Mouse (Mus musculus) intestine, embryonic 14.5 days (tissue): ENCODE results near the gene Htra1. TPM values are rescaled to one million over a fixed set of nuclear protein-coding genes. Genes with fewer than 3 reads are reported as not detected.

ENCODE experiments used
- ATAC-seq: fragments of 200-750 bp; cut with Nextera tagmentation; replicated peaks from 2 replicates; pipeline ENCODE4 v1.8.0; 2017; ENCODE audit warnings: low read depth, moderate number of reproducible peaks, moderate TSS enrichment, moderate library complexity; ENCODE audit not compliant: low FRiP score, low TSS enrichment
- DNase-seq: peaks from one replicate; pipeline ENCODE4 v3.0.0-alpha.2; 2018; ENCODE audit warnings: low spot score
- H3K27ac ChIP-seq: fragments of 300-500 bp; sonication (generic); 2 replicates; pipeline ENCODE4 v1.5.1; 2014; ENCODE audit warnings: low read depth, mild to moderate bottlenecking, control low read depth
- H3K27me3 ChIP-seq: fragments of 300-500 bp; sonication (generic); replicated peaks from 2 replicates; pipeline ENCODE4 v1.6.1; 2014; ENCODE audit warnings: low read length, control low read depth; ENCODE audit not compliant: control insufficient read depth, insufficient read depth
- H3K36me3 ChIP-seq: fragments of 300-500 bp; sonication (generic); 2 replicates; pipeline ENCODE4 v1.6.1; 2014; ENCODE audit warnings: low read length, control low read depth; ENCODE audit not compliant: control insufficient read depth, insufficient read depth
- H3K4me1 ChIP-seq: fragments of 300-500 bp; sonication (generic); replicated peaks from 2 replicates; pipeline ENCODE4 v1.6.1; 2014; ENCODE audit warnings: low read length, control low read depth, mixed read lengths; ENCODE audit not compliant: control insufficient read depth, insufficient read depth
- H3K4me2 ChIP-seq: fragments of 300-500 bp; sonication (generic); 2 replicates; pipeline ENCODE4 v1.6.1; 2014; ENCODE audit warnings: low read length
- H3K4me3 ChIP-seq: fragments of 300-500 bp; sonication (generic); 2 replicates; pipeline ENCODE4 v1.5.1; 2014; ENCODE audit warnings: low read depth, low read length, control low read depth, mixed read lengths
- H3K9ac ChIP-seq: fragments of 300-500 bp; sonication (generic); 2 replicates; pipeline ENCODE4 v1.6.1; 2014; ENCODE audit warnings: mild to moderate bottlenecking, low read length
- H3K9me3 ChIP-seq: fragments of 300-500 bp; sonication (generic); 2 replicates; pipeline ENCODE4 v1.6.1; 2016; ENCODE audit warnings: low read length, control low read depth; ENCODE audit not compliant: control insufficient read depth
- WGBS: fragments of 180-500 bp; shearing (Covaris S2); extraction: QIAGEN DNeasy Blood & Tissue Kit; methylation state at CpG from one replicate; pipeline ENCODE4 v1.1.7; 2014; 5-methylcytosine and 5-hydroxymethylcytosine counted together
- polyA plus RNA-seq: library from polyadenylated mRNA; unstranded; fragments of >200 nt; fragmentation: Nextera tagmentation; extraction: Ambion mirVana; gene quantifications from 2 replicates; pipeline ENCODE4 v1.2.1, GENCODE M21; 2014

The Htra1 gene
- polyA plus RNA-seq, 1 experiment from 2014 or later: 16.7 TPM

- DNase-seq (no peak), ATAC-seq (no peak)
- no peaks in the 10 kb centered on the region for H3K27me3 ChIP-seq
- WGBS: 88% methylated on average over 4 of the region's 4 CpGs
- H3K36me3 ChIP-seq: peaks cover 24% of the 10 kb centered on the region
- H3K4me2 ChIP-seq: no peak overlapping the region
- no peaks in the 10 kb centered on the region for H3K9me3 ChIP-seq
- H3K4me1 ChIP-seq: no peaks in the 10 kb centered on the region
- no peak overlapping the region for H3K4me3 ChIP-seq
- no peak overlapping the region for H3K27ac ChIP-seq
- H3K9ac ChIP-seq: no peak overlapping the region
Observed at GRCm38 (mm10) chr7:130898373-130898772, 37.5 kb upstream of the Htra1 start.

GRCm38 (mm10) chr7:130900233-130900848 lies 35.6 kb upstream of the Htra1 start:
- no peak for ATAC-seq
- Histone ChIP-seq H3K9ac (no peak overlapping the region), H3K4me3 (no peak overlapping the region), H3K36me3 (peaks cover 40% of the 10 kb centered on the region), H3K4me2 (no peak overlapping the region), H3K9me3 (no peaks in the 10 kb centered on the region), H3K4me1 (no peaks in the 10 kb centered on the region), H3K27ac (no peak overlapping the region), H3K27me3 (no peaks in the 10 kb centered on the region)
- WGBS: 96% methylated on average over 5 of the region's 5 CpGs
- no peak for DNase-seq

- WGBS: 91% methylated on average over 1 of the region's 1 CpGs
- ATAC-seq (no peak), DNase-seq (no peak)
- H3K36me3 ChIP-seq: peaks cover 25% of the 10 kb centered on the region
- H3K27me3 ChIP-seq: no peaks in the 10 kb centered on the region
- H3K4me1 ChIP-seq: no peaks in the 10 kb centered on the region
- no peak overlapping the region for H3K4me2 ChIP-seq
- no peak overlapping the region for H3K4me3 ChIP-seq
- H3K27ac ChIP-seq: no peak overlapping the region
- H3K9ac ChIP-seq: no peak overlapping the region
- H3K9me3 ChIP-seq: no peaks in the 10 kb centered on the region
Observed at GRCm38 (mm10) chr7:130902929-130903328, 33.0 kb upstream of the Htra1 start.

GRCm38 (mm10) chr7:130903505-130904074 lies 32.3 kb upstream of the Htra1 start:
- no peaks in the 10 kb centered on the region for H3K9me3 ChIP-seq
- H3K27me3 ChIP-seq: no peaks in the 10 kb centered on the region
- no peaks in the 10 kb centered on the region for H3K4me1 ChIP-seq
- H3K4me2 ChIP-seq: no peak overlapping the region
- DNase-seq: no peak
- no peak for ATAC-seq
- no peak overlapping the region for H3K27ac ChIP-seq
- WGBS: 84% methylated on average over 16 of the region's 16 CpGs
- peaks cover 30% of the 10 kb centered on the region for H3K36me3 ChIP-seq
- no peak overlapping the region for H3K4me3 ChIP-seq
- no peak overlapping the region for H3K9ac ChIP-seq

GRCm38 (mm10) chr7:130904571-130905365 lies 31.1 kb upstream of the Htra1 start:
- DNase-seq (no peak), ATAC-seq (no peak)
- Histone ChIP-seq H3K27ac (no peak overlapping the region), H3K9ac (no peak overlapping the region), H3K4me2 (no peak overlapping the region), H3K36me3 (peaks cover 38% of the 10 kb centered on the region), H3K9me3 (no peaks in the 10 kb centered on the region), H3K27me3 (no peaks in the 10 kb centered on the region), H3K4me1 (no peaks in the 10 kb centered on the region), H3K4me3 (no peak overlapping the region)
- 85% methylated on average over 13 of the region's 13 CpGs for WGBS

GRCm38 (mm10) chr7:130910841-130911240 lies 25.1 kb upstream of the Htra1 start:
- no peak overlapping the region for H3K4me2 ChIP-seq
- no peak for ATAC-seq
- H3K9ac ChIP-seq: no peak overlapping the region
- DNase-seq: no peak
- H3K36me3 ChIP-seq: peaks cover 37% of the 10 kb centered on the region
- no peak overlapping the region for H3K27ac ChIP-seq
- 91% methylated on average over 14 of the region's 14 CpGs for WGBS
- no peaks in the 10 kb centered on the region for H3K9me3 ChIP-seq
- no peak overlapping the region for H3K4me3 ChIP-seq
- no peaks in the 10 kb centered on the region for H3K27me3 ChIP-seq
- H3K4me1 ChIP-seq: no peaks in the 10 kb centered on the region

- Histone ChIP-seq H3K4me3 (no peak overlapping the region), H3K27ac (no peak overlapping the region)
- no peak for DNase-seq
Observed at GRCm38 (mm10) chr7:130914693-130915363, 21.1 kb upstream of the Htra1 start.

GRCm38 (mm10) chr7:130918260-130918659 lies 17.7 kb upstream of the Htra1 start:
- H3K36me3 ChIP-seq: peaks cover 5% of the 10 kb centered on the region; the same call in 1 of the 2 replicates
- DNase-seq (no peak), ATAC-seq (no peak)
- H3K27me3 ChIP-seq: no peaks in the 10 kb centered on the region
- H3K9ac ChIP-seq: no peak overlapping the region
- H3K4me2 ChIP-seq: no peak overlapping the region
- no peak overlapping the region for H3K27ac ChIP-seq
- no peak overlapping the region for H3K4me3 ChIP-seq
- 69% methylated on average over 2 of the region's 2 CpGs for WGBS
- no peaks in the 10 kb centered on the region for H3K9me3 ChIP-seq
- no peaks in the 10 kb centered on the region for H3K4me1 ChIP-seq

More at GRCm38 (mm10) chr7:130914693-130915363, 21.1 kb upstream of the Htra1 start:
- Histone ChIP-seq H3K27me3 (no peaks in the 10 kb centered on the region), H3K36me3 (peaks cover 21% of the 10 kb centered on the region), H3K4me2 (no peak overlapping the region), H3K9me3 (no peaks in the 10 kb centered on the region), H3K4me1 (no peaks in the 10 kb centered on the region), H3K9ac (no peak overlapping the region)
- WGBS: 46% methylated on average over 5 of the region's 5 CpGs
- ATAC-seq: no peak
